Mouse (Mus musculus) bone marrow, adult 2 months (tissue): ENCODE results near the gene Ubash3b.

Experiments used
- CTCF ChIP-seq: fragments of 200-500 bp; IDR thresholded peaks from 2 replicates; pipeline ENCODE4 v1.5.1; 2011; ENCODE audit warnings: low read length, control low read depth; ENCODE audit not compliant: control insufficient read depth, insufficient read depth
- POLR2A ChIP-seq: fragments of 200-500 bp; IDR thresholded peaks from 2 replicates; pipeline ENCODE4 v1.6.1; 2011; ENCODE audit warnings: low read depth, mild to moderate bottlenecking, control low read depth, low read length, borderline replicate concordance; ENCODE audit not compliant: control insufficient read depth

DNA sequence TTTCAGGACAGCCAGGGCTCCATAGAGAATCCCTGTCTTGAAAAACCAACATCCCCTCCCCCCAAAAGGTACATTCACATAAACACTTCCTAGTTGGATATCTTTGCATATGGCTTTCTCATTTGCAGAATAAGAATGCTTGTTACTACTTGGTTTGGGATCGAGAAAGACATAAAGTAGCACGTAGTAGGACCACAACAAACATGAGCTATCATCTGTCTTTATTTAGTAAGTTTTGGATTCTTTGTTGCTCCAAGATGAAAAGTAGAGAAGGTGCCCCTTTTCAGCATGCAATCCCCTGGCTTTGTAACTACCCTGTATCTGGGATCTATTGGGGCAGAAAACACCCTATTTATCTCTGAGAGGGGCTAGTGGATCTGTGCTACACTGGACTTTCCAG is 25.2 kb downstream of the Ubash3b start:
- no peak for TF ChIP-seq POLR2A
- TF ChIP-seq CTCF, result no peak
